ENCODE assay signal across 9 mouse cellular contexts in genomic region chr10:57571211-57571730, GRCm38 (mm10). TPM values are rescaled to one million over a fixed set of nuclear protein-coding genes. Genes with fewer than 3 reads are reported as not detected.
A peak's percentile ranks its signal among the peaks of the same experiment; 100 is the strongest.
DNase-seq lines count a peak whose midpoint lies in the region; ATAC-seq and TF ChIP-seq lines count a peak whose summit lies in the region.
"Had no signal": no experiment of that assay in that cellular context is flagged by ENCODE, and none has a peak within 500 bp of the region (broad histone marks: within the 10 kb centered on the region; RNA-seq: fewer than 3 reads in every experiment).

No protein-coding gene starts in this region.

- H3K9me3 ChIP-seq in heart, embryonic 11.5 days (replicated peaks; ENCODE audit: control insufficient read depth, low read length), result no peaks in the 10 kb centered on the region
- H3K9me3 ChIP-seq in G1E (replicated peaks), result no peaks in the 10 kb centered on the region
- no peaks in the 10 kb centered on the region for H3K9me3 ChIP-seq in midbrain, embryonic 14.5 days (ENCODE audit: control insufficient read depth, low read length)
- H3K9me3 ChIP-seq: limb, embryonic 15.5 days had no signal

- no peaks in the 10 kb centered on the region for H3K36me3 ChIP-seq in heart, adult 2 months (ENCODE audit: control insufficient read depth, insufficient read depth, low read length)
- no peaks in the 10 kb centered on the region for H3K36me3 ChIP-seq in heart, embryonic 11.5 days (ENCODE audit: control insufficient read depth, insufficient read depth, low read length)
- no peaks in the 10 kb centered on the region for H3K36me3 ChIP-seq in G1E (replicated peaks)
- no peaks in the 10 kb centered on the region for H3K36me3 ChIP-seq in midbrain, embryonic 14.5 days (ENCODE audit: control insufficient read depth, insufficient read depth, low read length)
- H3K36me3 ChIP-seq: limb, embryonic 15.5 days had no signal

- no peak overlapping the region for H3K4me3 ChIP-seq in heart, adult 2 months
- H3K4me3 ChIP-seq in heart, embryonic 11.5 days (ENCODE audit: low read depth, low read length), result no peak overlapping the region
- H3K4me3 ChIP-seq in G1E (ENCODE audit: low read depth, low read length), result no peak overlapping the region
- H3K4me3 ChIP-seq in left cerebral cortex, adult 2 months, result no peak overlapping the region
- no peak overlapping the region for H3K4me3 ChIP-seq in midbrain, embryonic 14.5 days (replicated peaks; ENCODE audit: low read depth, low read length)
- H3K4me3 ChIP-seq: limb, embryonic 15.5 days had no signal

- no peak overlapping the region for H3K9ac ChIP-seq in heart, adult 2 months (ENCODE audit: low read depth, low read length)
- no peak overlapping the region for H3K9ac ChIP-seq in heart, embryonic 11.5 days (ENCODE audit: low read depth, low read length)
- H3K9ac ChIP-seq in midbrain, embryonic 14.5 days (replicated peaks; ENCODE audit: low read length), result no peak overlapping the region
- H3K9ac ChIP-seq: limb, embryonic 15.5 days had no signal

- no peaks in the 10 kb centered on the region for H3K4me1 ChIP-seq in heart, adult 2 months (ENCODE audit: control insufficient read depth, insufficient read depth, low read length)
- no peaks in the 10 kb centered on the region for H3K4me1 ChIP-seq in heart, embryonic 11.5 days (ENCODE audit: control insufficient read depth, insufficient read depth, low read length)
- no peaks in the 10 kb centered on the region for H3K4me1 ChIP-seq in G1E (ENCODE audit: insufficient read depth, low read depth, low read length)
- H3K4me1 ChIP-seq in midbrain, embryonic 14.5 days (ENCODE audit: control insufficient read depth, insufficient read depth, low read length), result 0 out of 2 replicates have a peak, but pooled peaks cover 10% of the 10 kb centered on the region
- H3K4me1 ChIP-seq: limb, embryonic 15.5 days had no signal

- intact Hi-C loops in heart, adult 2 months (cut with DNase I), result loop anchor here (5.0 kb wide), 1 partner anchor 109 kb away; no protein-coding TSS in a partner anchor
- intact Hi-C loops in gastrocnemius, postnatal 36 days (cut with DNase I), result no loop called here
- intact Hi-C loops in left cerebral cortex, adult 2 months (cut with DNase I), result no loop called here

- no peak overlapping the region for H3K27ac ChIP-seq in heart, adult 2 months
- H3K27ac ChIP-seq in heart, embryonic 11.5 days (ENCODE audit: low read depth, low read length), result no peak overlapping the region
- H3K27ac ChIP-seq in left cerebral cortex, adult 2 months, result no peak overlapping the region
- H3K27ac ChIP-seq in midbrain, embryonic 14.5 days (replicated peaks; ENCODE audit: low read depth, low read length), result no peak overlapping the region
- H3K27ac ChIP-seq: limb, embryonic 15.5 days had no signal

- TF ChIP-seq EP300 in heart, adult 2 months (IDR thresholded peaks at IDR 0.05; ENCODE audit: insufficient read depth, low read depth, low read length), result no peak

- WGBS in heart, adult 2 months, result 38% methylated on average over 8 of the region's 8 CpGs
- 36% methylated on average over 8 of the region's 8 CpGs for WGBS in heart, embryonic 11.5 days (ENCODE audit: insufficient replicate concordance)
- WGBS in midbrain, embryonic 14.5 days, result 37% methylated on average over 8 of the region's 8 CpGs

- TF ChIP-seq POLR2A in heart, adult 2 months (IDR thresholded peaks at IDR 0.05; ENCODE audit: insufficient read depth, low read depth, low read length), result no peak

- H3K27me3 ChIP-seq in heart, adult 2 months (ENCODE audit: control insufficient read depth, insufficient read depth, low read length), result no peaks in the 10 kb centered on the region
- no peaks in the 10 kb centered on the region for H3K27me3 ChIP-seq in heart, embryonic 11.5 days (ENCODE audit: control insufficient read depth, insufficient read depth, low read length)
- no peaks in the 10 kb centered on the region for H3K27me3 ChIP-seq in G1E (ENCODE audit: insufficient read depth, low read length)
- no peaks in the 10 kb centered on the region for H3K27me3 ChIP-seq in midbrain, embryonic 14.5 days (ENCODE audit: control insufficient read depth, insufficient read depth, low read length)
- H3K27me3 ChIP-seq: limb, embryonic 15.5 days had no signal

- H3K4me2 ChIP-seq in heart, embryonic 11.5 days, result no peak overlapping the region
- no peak overlapping the region for H3K4me2 ChIP-seq in midbrain, embryonic 14.5 days (ENCODE audit: low read length)
- H3K4me2 ChIP-seq: limb, embryonic 15.5 days had no signal

- no peaks in the 10 kb centered on the region for H3K79me2 ChIP-seq in heart, adult 2 months (replicated peaks; ENCODE audit: control insufficient read depth, insufficient read depth, low read length)

- no peak for ATAC-seq in heart, embryonic 11.5 days (replicated peaks; ENCODE audit: insufficient number of reproducible peaks, low FRiP score, low TSS enrichment)
- ATAC-seq in G1E (ENCODE audit: extremely low read depth, insufficient number of reproducible peaks, low FRiP score, poor library complexity, severe bottlenecking), result peak; percentile 28; the same call in 1 of the 2 replicates
- no peak for ATAC-seq in midbrain, embryonic 14.5 days (ENCODE audit: low FRiP score, low TSS enrichment)

- peak; percentile 47 to 49 for DNase-seq in heart, adult 2 months
- DNase-seq in G1E (ENCODE audit: low spot score), result no peak
- peak; percentile 68 for DNase-seq in cerebellum, adult 9-10 months
- peak; percentile 26 to 33 for DNase-seq in gastrocnemius, postnatal 36 days
- peak; percentile 37 to 41 for DNase-seq in left cerebral cortex, adult 2 months (ENCODE audit: extremely low spot score in 1 of 2, low spot score in 2 of 2)
- peak; percentile 66 for DNase-seq in midbrain, embryonic 14.5 days
- DNase-seq in testis, postnatal 14 days (ENCODE audit: low spot score), result peak; percentile 44

- peak; percentile 79 for TF ChIP-seq CTCF in heart, adult 2 months (IDR thresholded peaks at IDR 0.05)
- peak; percentile 19; the same call in 1 of the 2 replicates for TF ChIP-seq CTCF in G1E (IDR thresholded peaks at IDR 0.05; ENCODE audit: low read depth, low read length)
- TF ChIP-seq CTCF in left cerebral cortex, adult 2 months (IDR thresholded peaks at IDR 0.05), result peak; percentile 72

RNA-seq across cellular contexts. Expression of gene Serinc1, which starts 38.9 kb away (rescaled TPM):
- total RNA-seq in heart, adult 2 months (2021), result 100 to 1,000 TPM; 271 to 315 TPM
- 88.0 and 170 TPM in 2 replicates for polyA plus RNA-seq in heart, adult 2 months (2012; rRNA removed)
- 165 and 189 TPM in 2 replicates for polyA plus RNA-seq in heart, embryonic 11.5 days (2014; fragmentation: Nextera tagmentation; extraction: Ambion mirVana)
- 69.3 and 75.6 TPM in 2 replicates for total RNA-seq in G1E (2014; fragmentation: Nextera tagmentation)
- total RNA-seq in G1E (2017), result 51.4 and 53.4 TPM in 2 replicates
- polyA plus RNA-seq in G1E (2012), result 2.6 and 3.7 TPM in 2 replicates
- total RNA-seq in gastrocnemius, postnatal 36 days (2021), result 100 to 1,000 TPM; 162 to 170 TPM
- 1,000 to 10,000 TPM in 1 of 2 experiments, 100 to 1,000 TPM in 1; 891 to 1,047 TPM for total RNA-seq in left cerebral cortex, adult 2 months (2021)
- polyA plus RNA-seq in midbrain, embryonic 14.5 days (2014; fragmentation: Nextera tagmentation; extraction: Ambion mirVana), result 387 and 476 TPM in 2 replicates

Comparison
In these comparisons a context has a peak if more than half of its experiments do, and no peak if none do; other contexts are left out.
1. CTCF ChIP-seq: peak in every context shown above with its lines; median percentile 79 in heart, adult 2 months; 72 in left cerebral cortex, adult 2 months; 19 in G1E.